Mouse (Mus musculus): ENCODE data around the gene Fkbp7. TPM values are rescaled to one million over a fixed set of nuclear protein-coding genes. Genes with fewer than 3 reads are reported as not detected.

The Fkbp7 gene
- polyA plus RNA-seq, 1 experiment, result 1.2 TPM

GRCm38 (mm10) chr2:76655444-76655843, 17.5 kb downstream of the Fkbp7 start:
- Histone ChIP-seq H3K4me3 (ENCODE audit: control insufficient read depth, insufficient read depth, low read length) (no peak overlapping the region), H3K36me3 (ENCODE audit: control insufficient read depth, insufficient read depth, low read length) (no peaks in the 10 kb centered on the region), H3K27me3 (ENCODE audit: control insufficient read depth, insufficient read depth, low read length) (no peaks in the 10 kb centered on the region), H3K27ac (ENCODE audit: control insufficient read depth, insufficient read depth, low read length) (no peak overlapping the region), H3K4me1 (replicated peaks; ENCODE audit: control insufficient read depth, insufficient read depth, low read length) (no peaks in the 10 kb centered on the region)
- TF ChIP-seq POLR2A (IDR thresholded peaks at IDR 0.05; ENCODE audit: control insufficient read depth, extremely low read depth, insufficient read depth, low read length, poor library complexity) (no peak), CTCF (IDR thresholded peaks at IDR 0.05; ENCODE audit: borderline replicate concordance, control insufficient read depth, extremely low read depth, insufficient read depth, low read length, poor library complexity) (no peak)
- no peak for DNase-seq
- WGBS, result 90% methylated on average over 3 of the region's 3 CpGs

GRCm38 (mm10) chr2:76654646-76655045, 18.3 kb downstream of the Fkbp7 start:
- Histone ChIP-seq H3K4me1 (replicated peaks; ENCODE audit: control insufficient read depth, insufficient read depth, low read length) (no peaks in the 10 kb centered on the region), H3K27ac (ENCODE audit: control insufficient read depth, insufficient read depth, low read length) (no peak overlapping the region), H3K4me3 (ENCODE audit: control insufficient read depth, insufficient read depth, low read length) (no peak overlapping the region), H3K27me3 (ENCODE audit: control insufficient read depth, insufficient read depth, low read length) (no peaks in the 10 kb centered on the region), H3K36me3 (ENCODE audit: control insufficient read depth, insufficient read depth, low read length) (no peaks in the 10 kb centered on the region)
- TF ChIP-seq POLR2A (IDR thresholded peaks at IDR 0.05; ENCODE audit: control insufficient read depth, extremely low read depth, insufficient read depth, low read length, poor library complexity) (no peak), CTCF (IDR thresholded peaks at IDR 0.05; ENCODE audit: borderline replicate concordance, control insufficient read depth, extremely low read depth, insufficient read depth, low read length, poor library complexity) (no peak)
- WGBS, result 94% methylated on average over 5 of the region's 5 CpGs
- no peak for DNase-seq

DNA sequence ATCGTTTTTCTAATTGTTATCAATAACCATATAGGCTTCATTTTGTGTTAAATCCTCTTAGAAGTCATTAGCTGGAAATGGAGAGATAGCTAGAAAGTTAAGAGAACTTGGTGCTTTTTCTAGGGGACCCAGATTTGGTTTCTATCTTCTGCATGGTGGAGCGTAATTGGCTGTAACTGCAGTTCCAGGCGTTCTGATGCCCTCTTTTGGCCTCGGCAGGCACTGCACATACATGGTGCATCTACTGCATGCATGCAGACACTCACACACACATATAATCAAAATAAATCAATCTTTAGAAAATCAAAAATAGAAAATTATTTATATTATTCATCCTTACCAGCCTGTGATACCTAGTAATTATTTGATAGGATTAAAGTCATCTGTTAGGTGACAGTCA, 19.8 kb downstream of the Fkbp7 start:
- no peak for DNase-seq
- TF ChIP-seq POLR2A (IDR thresholded peaks at IDR 0.05; ENCODE audit: control insufficient read depth, extremely low read depth, insufficient read depth, low read length, poor library complexity) (no peak), CTCF (IDR thresholded peaks at IDR 0.05; ENCODE audit: borderline replicate concordance, control insufficient read depth, extremely low read depth, insufficient read depth, low read length, poor library complexity) (no peak)
- 95% methylated on average over 4 of the region's 4 CpGs for WGBS
- H3K36me3 ChIP-seq (ENCODE audit: control insufficient read depth, insufficient read depth, low read length), result no peaks in the 10 kb centered on the region
- H3K4me3 ChIP-seq (ENCODE audit: control insufficient read depth, insufficient read depth, low read length), result no peak overlapping the region
- no peaks in the 10 kb centered on the region for H3K27me3 ChIP-seq (ENCODE audit: control insufficient read depth, insufficient read depth, low read length)
- H3K4me1 ChIP-seq (replicated peaks; ENCODE audit: control insufficient read depth, insufficient read depth, low read length), result no peaks in the 10 kb centered on the region
- no peak overlapping the region for H3K27ac ChIP-seq (ENCODE audit: control insufficient read depth, insufficient read depth, low read length)

DNA sequence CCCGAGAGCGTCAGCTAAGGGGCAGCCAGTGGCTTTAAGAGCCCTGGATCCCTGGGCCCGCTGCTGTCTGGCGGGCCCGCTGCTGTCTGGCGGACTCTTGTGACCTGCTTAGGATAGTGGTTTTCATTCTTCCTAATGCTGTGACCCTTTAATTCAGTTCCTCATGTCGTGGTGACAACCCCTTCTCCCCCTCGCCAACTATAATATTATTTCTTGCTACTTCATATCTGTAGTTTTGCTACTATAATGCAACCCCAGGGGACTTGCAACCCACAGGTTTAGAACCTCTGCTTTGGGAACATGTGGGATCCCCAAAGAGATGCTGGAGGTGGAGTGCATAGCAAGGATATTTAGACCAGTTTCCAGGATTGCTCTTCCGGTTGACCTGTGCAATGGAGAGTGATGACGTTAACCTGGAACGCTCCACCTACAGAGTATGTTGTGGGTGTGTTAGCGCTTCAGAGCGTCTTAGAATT, 24.2 kb downstream of the Fkbp7 start:
- WGBS, result 50% methylated on average over 13 of the region's 13 CpGs
- Histone ChIP-seq H3K27ac (ENCODE audit: control insufficient read depth, insufficient read depth, low read length) (no peak overlapping the region), H3K36me3 (ENCODE audit: control insufficient read depth, insufficient read depth, low read length) (no peaks in the 10 kb centered on the region), H3K4me1 (replicated peaks; ENCODE audit: control insufficient read depth, insufficient read depth, low read length) (peaks cover 5% of the 10 kb centered on the region), H3K27me3 (ENCODE audit: control insufficient read depth, insufficient read depth, low read length) (no peaks in the 10 kb centered on the region), H3K4me3 (ENCODE audit: control insufficient read depth, insufficient read depth, low read length) (peak overlapping the region; percentile 89)
- DNase-seq, result no peak
- 0 out of 2 replicates have a peak, but pooled peaks have one; percentile 4 for TF ChIP-seq POLR2A (IDR thresholded peaks at IDR 0.05; ENCODE audit: control insufficient read depth, extremely low read depth, insufficient read depth, low read length, poor library complexity)
- TF ChIP-seq CTCF (IDR thresholded peaks at IDR 0.05; ENCODE audit: borderline replicate concordance, control insufficient read depth, extremely low read depth, insufficient read depth, low read length, poor library complexity), result no peak

DNA sequence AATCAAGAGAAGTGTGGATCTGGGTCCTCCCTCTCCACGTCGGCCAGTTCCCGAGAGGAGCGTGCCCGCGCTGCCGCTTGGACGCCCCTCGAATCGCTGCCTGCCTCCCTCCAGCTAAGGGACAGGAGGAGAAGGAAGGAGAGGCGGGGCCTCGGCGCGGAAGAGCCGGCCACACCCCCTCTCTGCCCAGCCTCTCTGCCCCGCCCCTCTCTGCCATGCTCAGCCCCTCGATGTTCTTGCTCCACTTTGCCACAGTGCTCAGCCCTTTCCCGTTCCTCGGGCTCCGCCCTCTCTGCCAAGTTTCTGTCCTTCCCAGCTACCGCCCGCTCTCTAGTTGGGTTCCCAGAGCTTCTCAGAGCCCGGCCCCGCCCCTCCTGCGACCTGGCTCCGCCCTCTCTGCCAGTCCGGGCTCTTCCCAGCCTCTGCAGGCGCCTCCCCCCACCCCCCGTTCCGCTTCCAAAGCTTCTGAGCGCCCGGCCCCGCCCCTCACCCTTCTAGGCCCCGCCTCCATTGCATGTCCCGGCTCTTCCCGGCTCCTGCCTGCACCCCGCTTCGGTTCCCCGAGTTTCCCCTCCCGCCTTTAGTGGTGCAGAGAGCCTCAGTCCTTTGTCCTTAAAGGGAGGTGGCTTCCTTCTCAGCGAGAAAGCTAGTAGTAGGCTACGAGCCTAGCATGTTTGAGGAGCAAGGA, 24.9 kb downstream of the Fkbp7 start, which contains the start of the genes Prkra and Pjvk:
Prkra (minus strand) TSS at position 133 of the 688 bp plus-strand sequence.
Pjvk (plus strand) TSS at position 594 of the 688 bp plus-strand sequence.
- Histone ChIP-seq H3K27ac (ENCODE audit: control insufficient read depth, insufficient read depth, low read length) (no peak within 1 kb of the TSS), H3K4me1 (replicated peaks; ENCODE audit: control insufficient read depth, insufficient read depth, low read length) (peaks cover 5% of the 10 kb centered on the region), H3K4me3 (ENCODE audit: control insufficient read depth, insufficient read depth, low read length) (peak within 1 kb of the TSS; percentile 89), H3K27me3 (ENCODE audit: control insufficient read depth, insufficient read depth, low read length) (no peaks in the 10 kb centered on the region), H3K36me3 (ENCODE audit: control insufficient read depth, insufficient read depth, low read length) (no peaks in the 10 kb centered on the region)
- 1% methylated on average over 39 of the region's 42 CpGs for WGBS
- DNase-seq, result peak; percentile 91
- no peak for TF ChIP-seq CTCF (IDR thresholded peaks at IDR 0.05; ENCODE audit: borderline replicate concordance, control insufficient read depth, extremely low read depth, insufficient read depth, low read length, poor library complexity)
- TF ChIP-seq POLR2A (IDR thresholded peaks at IDR 0.05; ENCODE audit: control insufficient read depth, extremely low read depth, insufficient read depth, low read length, poor library complexity), result peak; percentile 21; the same call in 1 of the 2 replicates

GRCm38 (mm10) chr2:76647441-76647869, 25.5 kb downstream of the Fkbp7 start:
- peaks cover 5% of the 10 kb centered on the region for H3K4me1 ChIP-seq (replicated peaks; ENCODE audit: control insufficient read depth, insufficient read depth, low read length)
- H3K36me3 ChIP-seq (ENCODE audit: control insufficient read depth, insufficient read depth, low read length), result no peaks in the 10 kb centered on the region
- TF ChIP-seq POLR2A (IDR thresholded peaks at IDR 0.05; ENCODE audit: control insufficient read depth, extremely low read depth, insufficient read depth, low read length, poor library complexity) (no peak), CTCF (IDR thresholded peaks at IDR 0.05; ENCODE audit: borderline replicate concordance, control insufficient read depth, extremely low read depth, insufficient read depth, low read length, poor library complexity) (no peak)
- DNase-seq, result no peak
- WGBS, result 1% methylated on average over 31 of the region's 32 CpGs
- peak overlapping the region; percentile 89 for H3K4me3 ChIP-seq (ENCODE audit: control insufficient read depth, insufficient read depth, low read length)
- H3K27me3 ChIP-seq (ENCODE audit: control insufficient read depth, insufficient read depth, low read length), result no peaks in the 10 kb centered on the region
- no peak overlapping the region for H3K27ac ChIP-seq (ENCODE audit: control insufficient read depth, insufficient read depth, low read length)

Data from thymus, adult 2 months (tissue).